Mouse (Mus musculus): ENCODE measurements around the gene Spef1. TPM values are rescaled to one million over a fixed set of nuclear protein-coding genes. Genes with fewer than 3 reads are reported as not detected.
A peak's percentile ranks its signal among the peaks of the same experiment; 100 is the strongest.

Spef1 gene
- polyA plus RNA-seq, 1 experiment = 10.8 TPM

GRCm38 (mm10) chr2:131176491-131176890 lies 10.6 kb downstream of the Spef1 start:
- Histone ChIP-seq H3K27ac (ENCODE audit: insufficient read depth, low read length) (no peak overlapping the region), H3K4me1 (ENCODE audit: control insufficient read depth, insufficient read depth, low read length) (peaks cover 7% of the 10 kb centered on the region), H3K4me3 (ENCODE audit: insufficient read depth, low read length) (no peak overlapping the region)
- TF ChIP-seq POLR2A (IDR thresholded peaks at IDR 0.05; ENCODE audit: low read depth, low read length) (no peak), CTCF (IDR thresholded peaks at IDR 0.05; ENCODE audit: borderline replicate concordance, insufficient read depth, low read length) (no peak)

DNA sequence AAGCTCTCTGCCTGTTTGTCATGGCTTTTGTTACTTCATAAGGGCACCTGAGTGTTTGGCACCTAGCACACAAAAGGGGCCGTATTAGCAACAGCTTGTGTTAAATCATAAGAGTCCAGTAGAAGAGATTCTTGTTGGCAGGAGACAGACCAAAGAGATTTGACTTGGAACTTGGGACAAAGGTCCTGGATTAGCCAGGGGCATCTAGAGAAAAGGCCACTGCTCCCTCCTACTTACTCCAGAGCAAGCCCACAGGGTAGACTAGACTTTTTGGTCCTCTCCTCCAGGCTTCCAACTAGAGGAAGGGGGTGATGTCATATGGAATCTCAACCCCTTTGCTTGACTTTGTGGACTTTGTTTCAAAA lies 11.2 kb downstream of the Spef1 start:
- peaks cover 7% of the 10 kb centered on the region for H3K4me1 ChIP-seq (ENCODE audit: control insufficient read depth, insufficient read depth, low read length)
- TF ChIP-seq POLR2A (IDR thresholded peaks at IDR 0.05; ENCODE audit: low read depth, low read length) (no peak), CTCF (IDR thresholded peaks at IDR 0.05; ENCODE audit: borderline replicate concordance, insufficient read depth, low read length) (no peak)
- H3K27ac ChIP-seq (ENCODE audit: insufficient read depth, low read length) = no peak overlapping the region
- no peak overlapping the region for H3K4me3 ChIP-seq (ENCODE audit: insufficient read depth, low read length)

- Histone ChIP-seq H3K4me3 (ENCODE audit: insufficient read depth, low read length) (no peak overlapping the region), H3K27ac (ENCODE audit: insufficient read depth, low read length) (no peak overlapping the region), H3K4me1 (ENCODE audit: control insufficient read depth, insufficient read depth, low read length) (peaks cover 7% of the 10 kb centered on the region)
- TF ChIP-seq POLR2A (IDR thresholded peaks at IDR 0.05; ENCODE audit: low read depth, low read length) = no peak
- no peak for TF ChIP-seq CTCF (IDR thresholded peaks at IDR 0.05; ENCODE audit: borderline replicate concordance, insufficient read depth, low read length)
Measured at GRCm38 (mm10) chr2:131175286-131175944, 11.7 kb downstream of the Spef1 start.

- Histone ChIP-seq H3K4me1 (ENCODE audit: control insufficient read depth, insufficient read depth, low read length) (peaks cover 7% of the 10 kb centered on the region), H3K27ac (ENCODE audit: insufficient read depth, low read length) (no peak overlapping the region), H3K4me3 (ENCODE audit: insufficient read depth, low read length) (peak overlapping the region; percentile 60)
- peak; percentile 56; the same call in 1 of the 2 replicates for TF ChIP-seq POLR2A (IDR thresholded peaks at IDR 0.05; ENCODE audit: low read depth, low read length)
- no peak for TF ChIP-seq CTCF (IDR thresholded peaks at IDR 0.05; ENCODE audit: borderline replicate concordance, insufficient read depth, low read length)
Measured at GRCm38 (mm10) chr2:131174700-131175099, 12.4 kb downstream of the Spef1 start.

GRCm38 (mm10) chr2:131172322-131172721 lies 14.8 kb downstream of the Spef1 start:
- Histone ChIP-seq H3K27ac (ENCODE audit: insufficient read depth, low read length) (no peak overlapping the region), H3K4me1 (ENCODE audit: control insufficient read depth, insufficient read depth, low read length) (peaks cover 2% of the 10 kb centered on the region), H3K4me3 (ENCODE audit: insufficient read depth, low read length) (no peak overlapping the region)
- no peak for TF ChIP-seq CTCF (IDR thresholded peaks at IDR 0.05; ENCODE audit: borderline replicate concordance, insufficient read depth, low read length)
- no peak for TF ChIP-seq POLR2A (IDR thresholded peaks at IDR 0.05; ENCODE audit: low read depth, low read length)

- no peak overlapping the region for H3K4me3 ChIP-seq (ENCODE audit: insufficient read depth, low read length)
- H3K4me1 ChIP-seq (ENCODE audit: control insufficient read depth, insufficient read depth, low read length) = no peaks in the 10 kb centered on the region
- no peak overlapping the region for H3K27ac ChIP-seq (ENCODE audit: insufficient read depth, low read length)
- TF ChIP-seq POLR2A (IDR thresholded peaks at IDR 0.05; ENCODE audit: low read depth, low read length) (no peak), CTCF (IDR thresholded peaks at IDR 0.05; ENCODE audit: borderline replicate concordance, insufficient read depth, low read length) (no peak)
Measured at GRCm38 (mm10) chr2:131171401-131172104, 15.5 kb downstream of the Spef1 start.

GRCm38 (mm10) chr2:131170936-131171335 lies 16.1 kb downstream of the Spef1 start:
- Histone ChIP-seq H3K4me1 (ENCODE audit: control insufficient read depth, insufficient read depth, low read length) (no peaks in the 10 kb centered on the region), H3K4me3 (ENCODE audit: insufficient read depth, low read length) (no peak overlapping the region), H3K27ac (ENCODE audit: insufficient read depth, low read length) (no peak overlapping the region)
- TF ChIP-seq POLR2A (IDR thresholded peaks at IDR 0.05; ENCODE audit: low read depth, low read length) = no peak
- no peak for TF ChIP-seq CTCF (IDR thresholded peaks at IDR 0.05; ENCODE audit: borderline replicate concordance, insufficient read depth, low read length)

DNA sequence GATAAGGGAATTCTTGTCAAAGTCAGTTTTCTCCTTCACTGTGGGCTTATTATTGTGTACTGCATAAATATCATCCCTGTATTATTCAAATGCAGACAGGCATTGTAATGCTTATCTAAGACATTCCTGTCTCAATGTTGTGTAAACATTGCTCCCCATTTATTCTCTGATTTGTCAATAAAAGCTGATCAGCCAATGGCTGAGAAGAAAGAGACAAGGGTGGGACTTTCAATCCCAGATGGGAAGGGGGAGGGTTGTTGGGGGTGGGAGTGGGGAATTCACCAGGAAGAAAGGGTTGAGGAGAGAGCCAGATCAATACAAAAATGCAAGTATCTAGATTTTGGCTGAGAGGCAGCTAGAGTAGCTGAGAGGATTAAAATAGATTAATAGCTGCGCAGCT lies 18.2 kb downstream of the Spef1 start:
- TF ChIP-seq POLR2A (IDR thresholded peaks at IDR 0.05; ENCODE audit: low read depth, low read length) (no peak), CTCF (IDR thresholded peaks at IDR 0.05; ENCODE audit: borderline replicate concordance, insufficient read depth, low read length) (no peak)
- Histone ChIP-seq H3K4me3 (ENCODE audit: insufficient read depth, low read length) (no peak overlapping the region), H3K4me1 (ENCODE audit: control insufficient read depth, insufficient read depth, low read length) (no peaks in the 10 kb centered on the region), H3K27ac (ENCODE audit: insufficient read depth, low read length) (no peak overlapping the region)

- H3K4me1 ChIP-seq (ENCODE audit: control insufficient read depth, insufficient read depth, low read length) = no peaks in the 10 kb centered on the region
- H3K4me3 ChIP-seq (ENCODE audit: insufficient read depth, low read length) = no peak overlapping the region
- TF ChIP-seq CTCF (IDR thresholded peaks at IDR 0.05; ENCODE audit: borderline replicate concordance, insufficient read depth, low read length) (no peak), POLR2A (IDR thresholded peaks at IDR 0.05; ENCODE audit: low read depth, low read length) (no peak)
- H3K27ac ChIP-seq (ENCODE audit: insufficient read depth, low read length) = no peak overlapping the region
Measured at GRCm38 (mm10) chr2:131167984-131168383, 19.1 kb downstream of the Spef1 start.

DNA sequence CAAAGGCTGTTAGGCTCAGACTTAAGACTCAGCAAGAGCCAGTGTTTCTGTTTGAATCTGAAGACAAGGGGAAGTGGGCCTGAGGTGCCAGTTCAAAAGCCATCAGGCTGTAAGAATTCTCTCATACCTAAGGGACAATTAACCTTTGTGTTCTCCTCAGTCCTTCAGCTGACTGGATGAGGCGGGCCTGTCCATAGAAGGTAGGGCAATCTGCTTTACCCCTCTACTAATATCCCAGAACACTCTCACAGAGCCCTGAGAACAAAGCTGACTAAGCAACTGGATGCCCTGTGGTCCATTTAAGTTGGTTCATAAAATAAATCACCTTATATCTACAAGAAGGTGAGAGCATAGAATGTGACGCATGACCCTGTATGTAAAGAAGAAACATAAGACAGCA lies 20.9 kb downstream of the Spef1 start:
- Histone ChIP-seq H3K4me1 (ENCODE audit: control insufficient read depth, insufficient read depth, low read length) (no peaks in the 10 kb centered on the region), H3K4me3 (ENCODE audit: insufficient read depth, low read length) (no peak overlapping the region), H3K27ac (ENCODE audit: insufficient read depth, low read length) (no peak overlapping the region)
- TF ChIP-seq CTCF (IDR thresholded peaks at IDR 0.05; ENCODE audit: borderline replicate concordance, insufficient read depth, low read length) = no peak
- TF ChIP-seq POLR2A (IDR thresholded peaks at IDR 0.05; ENCODE audit: low read depth, low read length) = no peak

Data from embryonic fibroblast, embryonic 13.5 days (primary cell).